Mouse (Mus musculus) natural killer cell, adult 2 months (primary cell): Measurements from ENCODE around the gene Cyth3.

ENCODE experiments used
- DNase-seq, 2 experiments: peaks; one replicate each; pipeline ENCODE4 v3.0.0; 2022; ENCODE audit warnings: low spot score in 2 of 2

The Cyth3 gene

DNA sequence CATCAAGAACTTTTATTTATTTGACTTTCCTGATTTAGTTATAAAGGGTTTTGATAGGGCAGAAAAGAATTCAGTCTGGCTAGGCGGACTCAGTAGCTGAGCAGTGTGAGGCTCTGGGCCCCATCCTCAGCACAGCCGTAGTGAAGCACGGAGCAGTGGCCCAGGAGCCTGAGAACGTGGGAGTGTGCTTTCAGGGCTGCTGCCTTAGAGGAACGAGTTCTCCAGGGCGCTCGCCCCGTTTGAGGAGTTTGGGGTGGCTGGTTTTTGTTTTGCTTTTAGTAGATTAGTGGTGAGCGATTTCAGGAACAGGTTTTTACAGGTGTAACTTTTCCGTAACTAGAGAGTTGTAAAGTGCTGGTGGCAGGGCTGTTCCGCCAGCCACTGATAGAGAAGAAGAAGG lies 13.1 kb downstream of the Cyth3 start:
- DNase-seq = no peak

DNA sequence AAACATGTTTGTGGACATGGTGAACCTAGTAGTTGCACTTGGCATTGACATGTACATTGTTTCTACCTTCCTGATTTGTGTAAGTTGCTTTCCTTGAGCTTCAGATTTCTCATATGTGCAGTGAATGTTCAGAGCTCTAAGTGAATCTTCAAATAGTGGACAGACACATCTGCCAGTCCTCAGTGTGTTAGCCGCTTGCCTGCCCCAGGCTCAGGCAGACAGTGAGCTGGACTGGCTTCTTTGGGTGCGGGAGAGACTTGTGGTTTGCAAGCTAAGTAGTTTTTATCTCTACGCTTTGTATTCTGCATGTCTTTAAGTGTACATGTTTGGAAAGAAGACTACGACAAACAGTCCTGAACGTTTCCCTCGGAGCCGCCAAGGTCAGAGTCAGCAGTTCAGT lies 13.9 kb downstream of the Cyth3 start:
- DNase-seq = no peak

DNA sequence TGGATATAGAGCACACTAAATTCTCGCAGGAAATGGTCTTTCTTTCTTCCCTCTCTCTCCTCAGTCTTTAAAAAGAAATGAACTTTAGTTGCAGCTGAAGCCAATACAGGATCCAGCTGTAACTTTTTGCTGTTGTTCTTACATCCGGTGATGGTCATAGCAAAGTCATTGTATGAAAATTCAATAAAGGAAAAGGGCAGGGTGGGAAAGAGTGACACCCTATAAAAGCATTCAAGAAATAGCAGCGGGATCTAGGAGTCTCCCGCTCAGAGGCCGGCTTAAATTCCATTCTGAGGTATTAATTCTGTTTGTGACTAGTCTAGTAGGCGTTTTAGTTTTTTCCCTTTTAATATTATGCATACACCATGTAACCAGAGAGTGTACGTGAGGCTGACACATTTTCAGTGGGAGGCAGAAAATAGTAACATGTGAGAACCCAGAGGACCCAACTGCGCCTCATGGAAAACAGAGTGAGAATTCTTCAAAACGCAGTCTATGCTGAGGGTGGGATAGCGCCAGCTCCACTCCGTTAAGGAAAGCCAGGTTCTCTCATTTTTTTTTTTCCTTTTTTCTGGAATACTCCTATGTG lies 15.7 kb downstream of the Cyth3 start:
- DNase-seq = no peak

- DNase-seq = no peak
Measured at GRCm38 (mm10) chr5:143638516-143639270, 16.4 kb downstream of the Cyth3 start.

DNA sequence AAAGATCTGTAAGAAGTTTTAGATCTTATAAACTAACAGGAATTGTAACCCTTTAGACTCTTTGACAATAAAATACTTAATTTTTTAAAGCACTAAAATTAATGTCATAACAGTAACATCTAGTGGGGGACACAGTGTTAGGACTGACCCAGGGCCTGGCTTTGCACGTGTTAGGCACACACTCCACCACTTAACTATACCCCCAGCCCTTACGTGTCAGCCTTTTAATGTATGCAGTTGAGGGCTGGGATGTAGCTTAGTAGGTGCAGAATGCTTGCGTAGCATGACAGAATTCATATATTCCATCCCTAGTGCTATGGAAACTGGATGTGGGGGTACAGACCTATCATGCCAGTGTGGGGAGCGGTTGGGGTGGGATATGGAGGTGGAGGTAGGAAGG lies 17.1 kb downstream of the Cyth3 start:
- DNase-seq = no peak

DNA sequence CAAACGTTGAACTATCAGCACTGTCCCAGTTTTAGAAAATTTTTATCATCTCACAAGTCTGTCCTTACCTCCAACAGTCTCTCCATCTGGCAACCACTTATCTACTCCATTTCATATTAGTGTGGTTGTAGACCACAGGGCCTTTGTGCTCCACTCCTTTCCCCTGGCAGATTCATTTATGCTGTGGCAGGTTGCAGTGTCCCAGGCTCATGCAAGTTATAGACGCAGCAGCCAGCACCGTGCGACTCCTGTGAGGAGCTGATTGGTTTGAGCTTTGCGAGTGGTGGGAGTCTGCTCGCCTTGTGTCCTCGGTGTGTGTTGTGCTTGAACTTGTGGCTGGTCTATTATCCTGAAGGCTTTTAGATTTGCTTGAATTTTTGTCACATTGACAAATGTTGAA lies 17.6 kb downstream of the Cyth3 start:
- no peak for DNase-seq

DNA sequence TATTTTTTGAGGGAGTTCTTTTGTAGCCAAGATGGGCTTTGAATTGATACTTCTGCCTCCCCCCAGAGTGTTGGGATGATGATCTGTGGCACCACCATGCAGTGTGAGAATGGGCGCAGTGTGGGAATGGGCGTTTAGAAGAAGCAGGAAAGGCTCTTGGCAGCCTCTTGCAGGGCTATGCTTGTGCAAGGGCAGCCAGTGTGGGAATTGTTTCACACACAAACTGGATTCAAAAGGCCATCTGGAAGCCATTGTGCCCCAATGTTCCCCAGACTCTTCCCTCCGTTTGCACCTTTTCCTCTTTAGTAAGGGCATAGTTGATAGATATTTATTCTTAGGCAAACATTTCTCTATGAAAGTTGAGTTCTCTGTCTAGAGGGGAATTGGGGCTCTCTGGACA lies 19.3 kb downstream of the Cyth3 start:
- no peak for DNase-seq

DNA sequence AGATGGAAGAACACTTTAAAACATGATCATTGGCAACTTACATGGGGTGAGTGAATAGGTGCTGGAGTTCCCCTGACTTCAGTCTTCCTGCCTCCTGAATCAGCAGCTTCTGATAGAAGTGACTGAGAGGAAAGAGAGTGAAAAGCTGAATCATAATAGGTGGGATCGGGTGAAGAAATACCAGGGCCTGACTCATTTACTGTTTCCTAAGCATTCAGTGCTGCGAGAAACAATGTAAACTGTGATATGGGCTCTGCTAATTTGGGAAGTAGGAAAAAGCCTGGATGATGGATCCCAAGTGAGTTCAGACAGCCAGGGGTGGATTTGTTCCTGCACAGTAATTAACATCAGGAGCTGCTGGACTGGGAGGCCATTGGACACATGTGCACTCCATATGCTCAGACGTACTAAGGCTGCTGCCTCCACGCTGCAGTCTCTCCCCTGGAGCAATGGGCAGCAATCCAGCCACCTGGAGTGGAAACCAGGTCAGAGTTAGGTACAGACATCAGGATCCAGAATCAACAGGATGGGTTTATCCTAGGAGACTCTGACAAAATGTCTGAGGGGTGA lies 20.1 kb downstream of the Cyth3 start:
- DNase-seq = no peak

DNA sequence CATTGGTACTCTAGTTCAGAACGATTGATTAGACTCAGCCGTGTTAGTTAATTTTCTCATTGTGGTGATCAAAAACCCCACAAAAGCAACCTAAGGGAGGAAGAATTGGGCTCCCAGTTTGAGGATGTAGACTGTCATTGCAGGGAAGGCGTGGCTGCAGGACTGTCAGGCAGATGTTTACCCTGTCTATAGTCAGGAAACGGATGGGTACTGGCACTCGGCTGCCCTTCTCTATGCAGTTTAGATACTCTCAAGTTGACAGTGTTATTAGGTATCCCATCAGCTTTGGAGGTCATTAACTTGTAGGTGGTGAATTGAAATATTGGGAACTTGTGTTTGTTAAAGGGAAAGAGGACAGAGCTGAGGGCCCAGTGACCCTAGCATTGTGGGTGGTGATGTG lies 23.7 kb downstream of the Cyth3 start:
- no peak for DNase-seq

- no peak for DNase-seq
Measured at GRCm38 (mm10) chr5:143647412-143647811, 25.2 kb downstream of the Cyth3 start.

DNA sequence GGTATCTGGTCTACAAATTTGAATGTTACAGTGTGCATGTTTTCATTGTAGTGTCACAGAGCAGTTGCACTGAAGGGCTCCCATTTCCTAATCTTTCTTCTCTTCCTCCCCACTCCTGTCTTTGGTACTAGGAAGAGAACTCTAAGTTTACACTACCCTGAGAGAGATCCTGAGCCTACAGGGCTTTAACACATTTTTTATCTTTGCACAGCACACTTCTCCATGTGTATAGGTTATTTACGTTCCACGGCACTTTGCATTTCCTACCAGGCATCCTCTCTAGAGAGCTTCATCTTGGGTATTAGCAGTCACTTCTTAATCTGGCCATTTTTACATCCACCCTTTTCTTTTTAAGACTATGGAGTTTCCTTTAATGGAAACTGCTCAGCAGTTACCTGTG lies 25.8 kb downstream of the Cyth3 start:
- DNase-seq = no peak

GRCm38 (mm10) chr5:143649168-143649567 lies 26.9 kb downstream of the Cyth3 start:
- no peak for DNase-seq

- DNase-seq = no peak
Measured at GRCm38 (mm10) chr5:143651855-143652631, 29.8 kb downstream of the Cyth3 start.

DNA sequence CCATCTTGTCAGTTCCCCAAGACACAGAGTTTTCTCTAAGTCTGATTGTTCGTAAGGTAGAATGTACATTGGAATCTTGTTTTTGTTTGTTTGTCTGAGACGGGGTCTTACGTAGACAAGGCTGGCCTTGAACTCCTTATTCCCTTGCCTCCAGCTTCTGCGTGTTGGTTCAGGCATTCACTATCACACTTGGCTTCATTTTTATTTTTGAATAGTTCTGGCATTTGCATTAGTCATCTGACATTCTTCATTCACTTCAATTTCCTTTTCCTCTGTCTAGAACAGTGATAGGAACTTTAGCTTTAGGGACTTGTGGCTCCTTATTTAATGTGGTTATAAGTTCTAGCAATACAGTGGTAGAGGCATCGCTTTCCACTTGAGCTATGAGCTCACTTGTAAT lies 31.2 kb downstream of the Cyth3 start:
- DNase-seq = no peak

GRCm38 (mm10) chr5:143654670-143655510 lies 32.6 kb downstream of the Cyth3 start:
- no peak for DNase-seq

- no peak for DNase-seq
Measured at GRCm38 (mm10) chr5:143655511-143655943, 33.3 kb downstream of the Cyth3 start.

- DNase-seq = no peak
Measured at GRCm38 (mm10) chr5:143656708-143657245, 34.5 kb downstream of the Cyth3 start.

GRCm38 (mm10) chr5:143659021-143659523 lies 36.8 kb downstream of the Cyth3 start:
- DNase-seq = no peak

DNA sequence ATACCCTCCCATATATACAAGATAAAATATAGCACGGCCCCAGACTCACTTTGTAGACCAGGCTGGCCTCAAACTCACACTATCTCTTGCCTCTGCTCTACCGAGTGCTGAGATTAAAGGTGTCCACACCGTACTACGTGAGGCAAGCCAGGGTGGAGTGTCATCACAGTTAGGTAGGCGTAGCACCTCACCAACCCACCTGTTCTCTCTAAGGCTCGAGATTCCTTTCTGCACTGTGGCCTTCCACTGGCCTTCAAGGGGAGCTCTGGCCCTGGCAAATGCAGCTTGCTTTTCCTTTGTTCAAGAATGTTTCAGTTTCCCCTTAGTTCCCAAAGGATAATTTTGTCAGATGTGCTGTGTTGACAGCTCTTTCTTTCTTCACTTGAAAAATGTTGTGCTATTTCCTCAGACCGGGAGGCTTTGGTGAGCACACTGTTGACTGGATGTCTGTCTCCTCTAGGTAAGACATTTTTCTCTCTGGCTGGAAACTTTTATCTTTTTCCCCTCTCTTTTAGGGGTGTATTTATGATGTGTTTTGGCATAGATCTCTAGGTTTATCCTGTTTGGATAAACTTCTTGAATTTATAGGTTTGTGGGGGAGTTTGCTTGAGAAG lies 40.9 kb downstream of the Cyth3 start:
- no peak for DNase-seq

DNA sequence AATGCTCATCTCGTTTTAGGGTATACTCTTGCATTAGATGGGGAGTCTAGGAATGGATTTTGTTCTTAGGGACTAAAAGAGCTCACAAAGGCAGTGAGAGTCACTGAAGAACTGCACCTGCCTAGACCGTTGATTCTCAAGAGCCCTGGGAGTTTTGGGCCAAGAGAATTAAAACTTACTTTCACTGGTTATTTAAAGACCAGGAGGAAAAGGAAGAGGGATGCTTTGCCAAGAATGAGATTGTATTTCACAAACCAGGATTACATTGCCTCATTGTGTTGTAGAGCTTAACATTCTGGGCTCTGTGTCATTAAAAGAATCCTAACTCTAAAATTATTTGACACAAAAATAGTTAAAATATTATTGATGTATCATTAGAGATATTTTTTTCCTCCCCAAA lies 43.3 kb downstream of the Cyth3 start:
- no peak for DNase-seq

DNA sequence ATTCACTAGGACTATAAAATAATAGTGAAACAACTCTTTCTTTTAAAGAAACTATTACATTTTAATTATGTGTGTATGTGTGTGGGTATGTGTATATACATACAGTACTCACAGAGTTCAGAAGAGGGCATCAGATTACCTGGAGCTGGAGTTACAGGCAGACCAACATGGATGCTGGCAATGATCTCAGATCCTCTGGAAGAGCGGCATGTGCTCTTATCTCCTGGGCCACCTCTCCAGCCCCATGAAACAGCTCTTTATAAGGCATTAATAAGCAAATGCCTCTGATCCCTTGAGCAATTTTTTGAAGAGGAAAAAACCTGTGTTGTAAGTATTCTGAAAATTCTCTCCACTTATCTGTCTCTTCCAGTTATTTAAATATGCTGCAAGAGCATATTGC lies 43.8 kb downstream of the Cyth3 start:
- no peak for DNase-seq
